Mouse (Mus musculus): Measurements from ENCODE around the gene Il18.

Il18 gene

GRCm38 (mm10) chr9:50553547-50553946, 1.1 kb upstream of the Il18 start:
- DNase-seq (ENCODE audit: low read depth, low spot score), result no peak

GRCm38 (mm10) chr9:50555094-50555446, 443 bp downstream of the Il18 start, which contains the start of gene Bco2:
Gene Bco2 (minus strand): TSS chr9:50555181.
- DNase-seq (ENCODE audit: low read depth, low spot score), result no peak

- no peak for DNase-seq (ENCODE audit: low read depth, low spot score)
These were observed 6.7 kb downstream of the Il18 start, which contains the start of gene Tex12 for GRCm38 (mm10) chr9:50561145-50561917. Gene Tex12 (minus strand): TSS chr9:50561325.

- DNase-seq (ENCODE audit: low read depth, low spot score), result no peak
These were observed 7.3 kb downstream of the Il18 start for GRCm38 (mm10) chr9:50561918-50562360.

- no peak for DNase-seq (ENCODE audit: low read depth, low spot score)
These were observed 10.5 kb downstream of the Il18 start for GRCm38 (mm10) chr9:50565173-50565572.

- DNase-seq (ENCODE audit: low read depth, low spot score), result no peak
These were observed 11.3 kb downstream of the Il18 start for GRCm38 (mm10) chr9:50565940-50566339.

- DNase-seq (ENCODE audit: low read depth, low spot score), result no peak
These were observed 12.7 kb downstream of the Il18 start for GRCm38 (mm10) chr9:50567372-50567771.

- DNase-seq (ENCODE audit: low read depth, low spot score), result no peak
These were observed 13.3 kb downstream of the Il18 start for GRCm38 (mm10) chr9:50567881-50568280.

- no peak for DNase-seq (ENCODE audit: low read depth, low spot score)
These were observed 15.2 kb downstream of the Il18 start for GRCm38 (mm10) chr9:50569599-50570525.

GRCm38 (mm10) chr9:50580370-50580769, 25.7 kb downstream of the Il18 start:
- DNase-seq (ENCODE audit: low read depth, low spot score), result no peak

- no peak for DNase-seq (ENCODE audit: low read depth, low spot score)
These were observed 30.7 kb downstream of the Il18 start for GRCm38 (mm10) chr9:50585145-50585818.

- no peak for DNase-seq (ENCODE audit: low read depth, low spot score)
These were observed 32.3 kb downstream of the Il18 start for GRCm38 (mm10) chr9:50586955-50587354.

- no peak for DNase-seq (ENCODE audit: low read depth, low spot score)
These were observed 36.4 kb downstream of the Il18 start for GRCm38 (mm10) chr9:50590856-50591518.

- no peak for DNase-seq (ENCODE audit: low read depth, low spot score)
These were observed 38.3 kb downstream of the Il18 start for GRCm38 (mm10) chr9:50592955-50593354.

GRCm38 (mm10) chr9:50593544-50593943, 38.9 kb downstream of the Il18 start:
- peak; percentile 40 for DNase-seq (ENCODE audit: low read depth, low spot score)

- no peak for DNase-seq (ENCODE audit: low read depth, low spot score)
These were observed 40.3 kb downstream of the Il18 start for GRCm38 (mm10) chr9:50594794-50595417.

GRCm38 (mm10) chr9:50596973-50597372, 42.3 kb downstream of the Il18 start:
- DNase-seq (ENCODE audit: low read depth, low spot score), result no peak

- no peak for DNase-seq (ENCODE audit: low read depth, low spot score)
These were observed 46.9 kb downstream of the Il18 start for GRCm38 (mm10) chr9:50601536-50601935.

- DNase-seq (ENCODE audit: low read depth, low spot score), result no peak
These were observed 47.6 kb downstream of the Il18 start for GRCm38 (mm10) chr9:50602055-50602845.
